Mouse (Mus musculus): ENCODE data around the gene Ilvbl. TPM values are rescaled to one million over a fixed set of nuclear protein-coding genes. Genes with fewer than 3 reads are reported as not detected.

Ilvbl gene
- polyA plus RNA-seq, 1 experiment from 2014 or later, result 27.5 TPM

DNA sequence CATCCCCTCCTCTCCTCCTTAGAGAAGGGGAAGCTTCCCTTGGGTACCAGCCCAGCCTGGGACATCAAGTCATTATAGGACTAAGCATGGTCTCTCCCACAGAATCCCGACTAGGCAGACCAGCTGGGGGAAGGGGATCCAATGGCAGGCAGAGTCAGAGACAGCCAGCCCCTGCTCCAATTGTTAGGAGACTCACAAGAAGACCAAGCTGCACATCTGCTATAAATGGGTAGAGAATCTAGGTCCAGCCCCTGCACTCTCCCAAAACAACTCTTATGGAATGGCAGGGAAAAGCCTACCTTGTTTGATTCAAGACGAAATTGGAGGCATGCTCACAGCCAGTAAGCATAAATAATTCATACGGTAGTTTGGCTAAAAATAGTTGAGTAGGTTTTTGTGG lies 920 bp upstream of the Ilvbl start:
- ATAC-seq (ENCODE audit: low FRiP score), result no peak
- H3K4me3 ChIP-seq (ENCODE audit: low read depth, low read length), result no peak overlapping the region
- 0 out of 2 replicates have a peak, but pooled peaks cover 3% of the 10 kb centered on the region for H3K36me3 ChIP-seq (ENCODE audit: control insufficient read depth, insufficient read depth, low read length)
- no peak overlapping the region for H3K9ac ChIP-seq (ENCODE audit: low read length)
- H3K27ac ChIP-seq (ENCODE audit: low read depth, low read length), result no peak overlapping the region
- peaks cover 2% of the 10 kb centered on the region for H3K4me1 ChIP-seq (ENCODE audit: control insufficient read depth, insufficient read depth, low read length)
- H3K9me3 ChIP-seq (ENCODE audit: control insufficient read depth, low read length), result no peaks in the 10 kb centered on the region
- H3K4me2 ChIP-seq, result no peak overlapping the region
- H3K27me3 ChIP-seq (ENCODE audit: control insufficient read depth, insufficient read depth, low read length), result no peaks in the 10 kb centered on the region
- no peak for DNase-seq (ENCODE audit: low spot score, missing footprints)
- 72% methylated on average over 3 of the region's 3 CpGs for WGBS

DNA sequence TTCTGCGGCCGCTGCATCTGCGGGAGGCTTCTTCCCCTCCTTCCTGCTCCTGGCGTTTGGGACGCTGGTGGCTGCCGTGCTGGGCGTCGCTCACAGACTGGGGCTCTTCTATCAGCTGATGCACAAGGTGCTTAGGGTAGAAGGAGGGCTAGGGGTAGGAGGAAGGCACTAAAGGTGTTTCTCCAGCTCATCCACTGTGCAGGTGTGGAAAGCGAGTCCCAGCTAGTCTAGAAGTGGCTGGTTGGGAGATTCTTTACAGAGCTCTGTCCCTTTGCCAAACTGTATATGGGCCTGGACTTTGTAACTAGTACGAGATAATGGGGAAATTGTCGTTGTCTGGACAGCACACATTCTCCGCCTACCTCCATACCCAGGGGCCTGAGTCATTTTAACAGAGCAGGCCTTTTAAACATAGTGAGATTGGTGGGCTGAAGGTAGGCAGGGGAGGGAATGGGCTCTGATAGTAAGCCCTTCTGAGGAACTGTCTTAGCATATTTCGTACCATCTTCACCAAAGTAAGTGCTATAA lies 1.0 kb downstream of the Ilvbl start:
- H3K27ac ChIP-seq (ENCODE audit: low read depth, low read length), result no peak overlapping the region
- 0 out of 2 replicates have a peak, but pooled peaks cover 8% of the 10 kb centered on the region for H3K36me3 ChIP-seq (ENCODE audit: control insufficient read depth, insufficient read depth, low read length)
- H3K9me3 ChIP-seq (ENCODE audit: control insufficient read depth, low read length), result no peaks in the 10 kb centered on the region
- peak overlapping the region; percentile 62 for H3K9ac ChIP-seq (ENCODE audit: low read length)
- DNase-seq (ENCODE audit: low spot score, missing footprints) (no peak), ATAC-seq (ENCODE audit: low FRiP score) (peak; percentile 53; the same call in 1 of the 2 replicates)
- H3K4me1 ChIP-seq (ENCODE audit: control insufficient read depth, insufficient read depth, low read length), result peaks cover 2% of the 10 kb centered on the region
- no peaks in the 10 kb centered on the region for H3K27me3 ChIP-seq (ENCODE audit: control insufficient read depth, insufficient read depth, low read length)
- H3K4me2 ChIP-seq, result peak overlapping the region; percentile 49
- peak overlapping the region; percentile 66 for H3K4me3 ChIP-seq (ENCODE audit: low read depth, low read length)
- 21% methylated on average over 13 of the region's 13 CpGs for WGBS

DNA sequence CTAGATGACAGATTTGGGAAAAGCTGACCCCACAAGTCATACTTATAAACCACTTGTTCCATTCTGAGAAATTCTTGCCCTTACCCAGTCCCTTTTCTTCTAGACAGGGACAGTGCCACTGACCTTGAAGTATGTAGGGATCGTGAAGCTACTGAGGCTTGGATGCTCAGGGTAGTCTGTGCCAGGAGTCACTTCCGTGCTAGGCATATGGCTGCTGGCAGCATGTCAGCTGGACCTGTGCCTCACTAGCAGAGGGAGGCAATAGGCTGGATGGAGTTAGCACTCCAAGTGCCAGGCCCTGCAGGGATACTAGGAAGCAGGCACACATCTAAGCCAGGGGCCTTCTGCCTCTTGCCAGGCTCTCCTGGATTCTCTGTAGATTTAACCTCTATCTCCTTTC lies 1.5 kb downstream of the Ilvbl start:
- ATAC-seq (ENCODE audit: low FRiP score), result no peak
- no peak for DNase-seq (ENCODE audit: low spot score, missing footprints)
- Histone ChIP-seq H3K27me3 (ENCODE audit: control insufficient read depth, insufficient read depth, low read length) (no peaks in the 10 kb centered on the region), H3K4me1 (ENCODE audit: control insufficient read depth, insufficient read depth, low read length) (peaks cover 2% of the 10 kb centered on the region), H3K4me3 (ENCODE audit: low read depth, low read length) (no peak overlapping the region), H3K36me3 (ENCODE audit: control insufficient read depth, insufficient read depth, low read length) (0 out of 2 replicates have a peak, but pooled peaks cover 8% of the 10 kb centered on the region), H3K9ac (ENCODE audit: low read length) (no peak overlapping the region), H3K4me2 (no peak overlapping the region; the same call in 1 of the 2 replicates), H3K27ac (ENCODE audit: low read depth, low read length) (no peak overlapping the region), H3K9me3 (ENCODE audit: control insufficient read depth, low read length) (no peaks in the 10 kb centered on the region)
- WGBS, result 91% methylated on average over 2 of the region's 2 CpGs

DNA sequence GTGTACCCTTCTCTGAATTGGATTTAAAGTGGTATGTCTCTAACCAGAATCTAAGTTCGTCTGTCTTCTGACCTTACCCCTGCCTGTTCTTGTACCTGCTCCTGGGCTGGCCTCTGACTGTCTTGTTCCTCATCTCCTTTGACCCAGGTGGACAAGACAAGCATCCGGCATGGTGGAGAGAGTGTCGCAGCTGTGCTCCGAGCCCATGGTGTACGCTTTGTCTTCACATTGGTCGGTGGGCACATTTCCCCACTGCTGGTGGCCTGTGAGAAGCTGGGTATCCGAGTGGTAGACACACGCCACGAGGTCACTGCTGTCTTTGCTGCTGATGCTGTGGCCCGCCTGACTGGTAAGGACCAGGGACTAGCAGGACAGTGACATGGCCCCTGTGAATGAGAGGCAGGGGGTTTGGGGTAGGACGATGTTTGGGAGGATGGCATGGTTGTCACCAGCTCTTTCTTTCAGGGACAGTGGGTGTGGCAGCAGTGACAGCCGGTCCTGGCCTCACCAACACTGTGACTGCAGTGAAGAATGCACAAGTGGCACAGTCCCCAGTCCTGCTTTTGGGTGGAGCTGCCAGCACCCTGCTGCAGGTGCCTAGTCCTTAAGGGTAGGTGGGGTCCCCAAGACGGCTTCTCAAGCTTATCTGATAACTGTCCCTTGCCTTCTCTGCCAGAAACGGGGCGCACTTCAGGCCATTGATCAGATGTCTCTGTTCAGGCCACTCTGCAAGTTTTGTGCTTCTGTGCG lies 2.5 kb downstream of the Ilvbl start:
- no peak for DNase-seq (ENCODE audit: low spot score, missing footprints)

DNA sequence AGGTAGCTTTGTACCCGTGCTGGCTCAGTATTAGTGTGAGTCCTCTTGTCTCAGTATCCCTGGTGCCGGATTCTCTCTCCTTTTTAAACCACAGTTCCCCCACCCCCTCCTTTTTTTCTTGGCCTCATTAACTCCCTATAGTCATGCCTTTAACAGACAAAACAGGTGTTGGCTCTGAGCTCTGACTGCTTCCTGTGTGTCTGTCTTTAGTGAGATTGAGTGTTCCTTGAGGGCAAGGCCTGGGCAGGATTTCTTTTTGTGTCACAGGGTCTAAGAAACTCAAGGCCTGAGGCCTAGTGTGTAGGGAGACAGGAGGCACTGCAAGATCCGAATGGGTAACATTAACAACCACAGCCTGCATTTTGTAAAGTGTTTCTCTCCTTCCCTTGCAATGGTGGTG lies 4.1 kb downstream of the Ilvbl start:
- peaks cover 2% of the 10 kb centered on the region for H3K4me1 ChIP-seq (ENCODE audit: control insufficient read depth, insufficient read depth, low read length)

More for the DNA sequence above, 2.5 kb downstream of the Ilvbl start:
- Histone ChIP-seq H3K27me3 (ENCODE audit: control insufficient read depth, insufficient read depth, low read length) (no peaks in the 10 kb centered on the region), H3K4me3 (ENCODE audit: low read depth, low read length) (no peak overlapping the region), H3K4me2 (no peak overlapping the region), H3K36me3 (ENCODE audit: control insufficient read depth, insufficient read depth, low read length) (peaks cover 8% of the 10 kb centered on the region; the same call in 1 of the 2 replicates), H3K4me1 (ENCODE audit: control insufficient read depth, insufficient read depth, low read length) (peaks cover 2% of the 10 kb centered on the region), H3K9ac (ENCODE audit: low read length) (no peak overlapping the region), H3K9me3 (ENCODE audit: control insufficient read depth, low read length) (no peaks in the 10 kb centered on the region), H3K27ac (ENCODE audit: low read depth, low read length) (no peak overlapping the region)
- ATAC-seq (ENCODE audit: low FRiP score), result no peak
- whole genome bisulfite sequencing, result 90% methylated on average over 16 of the region's 16 CpGs

DNA sequence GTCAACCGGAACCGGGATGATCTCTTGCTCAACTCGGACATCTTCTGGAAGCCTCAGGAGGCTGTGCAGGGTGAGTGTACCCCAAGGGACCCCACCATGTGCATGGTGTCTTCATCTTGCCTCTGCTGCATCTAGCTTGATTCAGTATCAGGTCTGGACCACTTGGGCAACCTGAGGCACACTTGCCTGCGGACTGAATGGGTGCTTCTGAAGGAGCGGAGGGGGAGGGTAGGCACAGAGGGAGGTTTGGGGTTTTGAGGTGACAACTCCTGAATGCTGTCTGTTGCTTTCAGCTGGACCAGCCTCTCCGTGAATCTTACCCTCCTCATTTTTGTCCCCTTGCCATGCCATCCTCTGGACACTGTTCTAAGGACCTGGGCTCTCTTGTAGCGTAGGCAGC lies 7.0 kb downstream of the Ilvbl start:
- H3K4me3 ChIP-seq (ENCODE audit: low read depth, low read length), result no peak overlapping the region
- H3K4me2 ChIP-seq, result no peak overlapping the region
- no peak for ATAC-seq (ENCODE audit: low FRiP score)
- H3K9ac ChIP-seq (ENCODE audit: low read length), result no peak overlapping the region
- no peaks in the 10 kb centered on the region for H3K27me3 ChIP-seq (ENCODE audit: control insufficient read depth, insufficient read depth, low read length)
- WGBS, result 90% methylated on average over 7 of the region's 7 CpGs
- H3K27ac ChIP-seq (ENCODE audit: low read depth, low read length), result no peak overlapping the region
- H3K36me3 ChIP-seq (ENCODE audit: control insufficient read depth, insufficient read depth, low read length), result peaks cover 16% of the 10 kb centered on the region; the same call in 1 of the 2 replicates
- no peak for DNase-seq (ENCODE audit: low spot score, missing footprints)
- no peaks in the 10 kb centered on the region for H3K9me3 ChIP-seq (ENCODE audit: control insufficient read depth, low read length)
- no peaks in the 10 kb centered on the region for H3K4me1 ChIP-seq (ENCODE audit: control insufficient read depth, insufficient read depth, low read length)

More for the DNA sequence above, 4.1 kb downstream of the Ilvbl start:
- WGBS, result 71% methylated on average over 3 of the region's 3 CpGs
- Histone ChIP-seq H3K9ac (ENCODE audit: low read length) (no peak overlapping the region), H3K9me3 (ENCODE audit: control insufficient read depth, low read length) (no peaks in the 10 kb centered on the region), H3K27ac (ENCODE audit: low read depth, low read length) (no peak overlapping the region), H3K27me3 (ENCODE audit: control insufficient read depth, insufficient read depth, low read length) (no peaks in the 10 kb centered on the region), H3K36me3 (ENCODE audit: control insufficient read depth, insufficient read depth, low read length) (peaks cover 8% of the 10 kb centered on the region; the same call in 1 of the 2 replicates), H3K4me3 (ENCODE audit: low read depth, low read length) (no peak overlapping the region), H3K4me2 (no peak overlapping the region)
- no peak for ATAC-seq (ENCODE audit: low FRiP score)
- no peak for DNase-seq (ENCODE audit: low spot score, missing footprints)

DNA sequence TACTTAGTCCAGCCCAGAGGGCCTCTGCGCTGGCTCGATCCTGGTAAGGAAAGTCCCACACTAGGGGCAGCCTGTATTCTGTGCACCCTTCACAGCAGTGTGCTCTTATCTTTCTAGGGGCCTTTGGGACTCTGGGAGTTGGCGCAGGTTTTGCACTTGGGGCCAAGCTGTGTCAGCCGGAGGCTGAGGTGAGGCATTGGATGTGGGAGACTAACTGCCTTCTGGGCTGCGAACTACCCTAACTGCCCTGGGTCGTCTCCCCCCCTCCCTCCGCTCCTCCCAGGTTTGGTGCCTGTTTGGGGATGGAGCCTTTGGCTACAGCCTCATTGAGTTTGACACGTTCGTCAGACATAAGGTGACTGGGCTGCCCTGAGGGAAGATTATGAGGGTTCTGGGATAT lies 9.2 kb downstream of the Ilvbl start:
- Histone ChIP-seq H3K27me3 (ENCODE audit: control insufficient read depth, insufficient read depth, low read length) (no peaks in the 10 kb centered on the region), H3K4me1 (ENCODE audit: control insufficient read depth, insufficient read depth, low read length) (no peaks in the 10 kb centered on the region), H3K9ac (ENCODE audit: low read length) (no peak overlapping the region), H3K4me2 (no peak overlapping the region), H3K36me3 (ENCODE audit: control insufficient read depth, insufficient read depth, low read length) (peaks cover 19% of the 10 kb centered on the region), H3K9me3 (ENCODE audit: control insufficient read depth, low read length) (no peaks in the 10 kb centered on the region), H3K27ac (ENCODE audit: low read depth, low read length) (no peak overlapping the region), H3K4me3 (ENCODE audit: low read depth, low read length) (no peak overlapping the region)
- no peak for DNase-seq (ENCODE audit: low spot score, missing footprints)
- 78% methylated on average over 9 of the region's 9 CpGs for WGBS
- no peak for ATAC-seq (ENCODE audit: low FRiP score)

DNA sequence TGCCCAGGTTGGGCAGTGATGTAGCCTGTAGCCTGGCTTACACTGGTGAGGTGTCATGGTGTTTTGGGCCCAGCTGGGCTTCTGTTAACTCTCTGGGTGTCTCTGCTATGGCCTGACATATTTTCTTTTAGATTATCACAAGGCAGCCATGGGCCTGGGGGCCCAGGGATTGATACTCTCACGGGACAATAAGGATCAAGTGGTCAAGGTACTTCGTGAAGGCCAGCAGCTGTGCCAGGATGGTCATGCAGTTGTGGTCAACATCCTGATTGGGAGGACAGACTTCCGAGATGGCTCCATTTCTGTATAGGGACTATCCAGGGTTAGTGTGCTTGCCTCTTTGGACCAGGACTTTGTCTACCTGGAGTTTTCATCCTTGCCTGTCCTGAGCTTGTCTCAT lies 9.8 kb downstream of the Ilvbl start:
- no peak overlapping the region for H3K9ac ChIP-seq (ENCODE audit: low read length)
- H3K36me3 ChIP-seq (ENCODE audit: control insufficient read depth, insufficient read depth, low read length), result peaks cover 19% of the 10 kb centered on the region
- no peak overlapping the region for H3K4me2 ChIP-seq
- no peak overlapping the region for H3K27ac ChIP-seq (ENCODE audit: low read depth, low read length)
- no peaks in the 10 kb centered on the region for H3K4me1 ChIP-seq (ENCODE audit: control insufficient read depth, insufficient read depth, low read length)
- H3K27me3 ChIP-seq (ENCODE audit: control insufficient read depth, insufficient read depth, low read length), result no peaks in the 10 kb centered on the region
- DNase-seq (ENCODE audit: low spot score, missing footprints) (no peak), ATAC-seq (ENCODE audit: low FRiP score) (no peak)
- 84% methylated on average over 3 of the region's 3 CpGs for WGBS
- no peaks in the 10 kb centered on the region for H3K9me3 ChIP-seq (ENCODE audit: control insufficient read depth, low read length)
- no peak overlapping the region for H3K4me3 ChIP-seq (ENCODE audit: low read depth, low read length)

DNA sequence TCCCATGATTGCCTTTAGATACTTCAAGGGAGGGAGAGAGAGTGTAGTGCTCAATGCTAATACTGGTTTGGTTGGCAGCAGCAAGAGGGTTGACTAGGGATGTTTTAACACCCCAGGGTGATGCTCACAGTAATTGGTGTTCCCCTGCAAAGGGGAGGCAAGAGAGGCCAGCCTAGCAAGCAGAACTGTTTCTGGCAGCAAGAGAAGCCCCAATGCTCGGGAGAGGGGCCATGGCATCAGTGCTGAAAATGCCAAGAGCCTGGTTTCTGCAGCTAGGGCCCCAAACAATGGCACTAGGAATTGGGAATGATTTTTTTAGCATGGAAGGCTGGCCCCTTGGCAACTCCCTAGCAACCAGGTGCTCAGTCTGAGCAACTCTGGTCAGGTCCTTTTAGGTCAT lies 10.8 kb downstream of the Ilvbl start:
- no peak overlapping the region for H3K27ac ChIP-seq (ENCODE audit: low read depth, low read length)

More for the DNA sequence above, 10.8 kb downstream of the Ilvbl start:
- H3K27me3 ChIP-seq (ENCODE audit: control insufficient read depth, insufficient read depth, low read length), result no peaks in the 10 kb centered on the region
- no peaks in the 10 kb centered on the region for H3K4me1 ChIP-seq (ENCODE audit: control insufficient read depth, insufficient read depth, low read length)
- peaks cover 18% of the 10 kb centered on the region for H3K36me3 ChIP-seq (ENCODE audit: control insufficient read depth, insufficient read depth, low read length)
- no peak overlapping the region for H3K4me3 ChIP-seq (ENCODE audit: low read depth, low read length)
- H3K4me2 ChIP-seq, result no peak overlapping the region
- 90% methylated on average over 1 of the region's 1 CpGs for WGBS
- no peak for DNase-seq (ENCODE audit: low spot score, missing footprints)
- no peaks in the 10 kb centered on the region for H3K9me3 ChIP-seq (ENCODE audit: control insufficient read depth, low read length)
- no peak overlapping the region for H3K9ac ChIP-seq (ENCODE audit: low read length)
- no peak for ATAC-seq (ENCODE audit: low FRiP score)
